Mouse (Mus musculus): Measurements from ENCODE around the gene Lao1. TPM values are rescaled to one million over a fixed set of nuclear protein-coding genes. Genes with fewer than 3 reads are reported as not detected.
A peak's percentile ranks its signal among the peaks of the same experiment; 100 is the strongest.

Gene Lao1
- total RNA-seq, 2 experiments from 2014 or later: 0.95 to 1.2 TPM

- DNase-seq (ENCODE audit: low spot score in 2 of 2): no peak
Observed at GRCm38 (mm10) chr4:119013031-119013430, 51.7 kb downstream of the Lao1 start.

DNA sequence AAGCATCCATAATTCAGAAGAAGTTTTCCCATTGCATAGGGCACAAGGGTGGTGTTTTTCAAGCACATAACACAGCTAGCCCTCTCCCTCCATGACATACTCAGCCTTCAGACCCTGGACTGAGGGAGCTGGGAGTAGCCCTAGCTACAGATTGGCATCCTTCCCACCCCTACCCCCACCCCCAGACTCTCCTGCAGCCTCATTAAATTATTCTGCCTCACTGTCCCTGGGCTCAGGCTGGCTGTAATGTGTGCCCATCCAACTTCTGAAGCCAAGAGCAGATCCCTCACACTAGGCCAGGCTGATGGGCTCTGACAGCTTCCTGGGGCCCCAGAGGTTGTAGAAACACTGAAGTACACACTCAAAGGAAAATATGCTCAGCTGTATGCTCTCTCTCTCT lies 53.6 kb downstream of the Lao1 start:
- peak in 1 of 2 experiments; percentile 26 for DNase-seq (ENCODE audit: low spot score in 2 of 2)

DNA sequence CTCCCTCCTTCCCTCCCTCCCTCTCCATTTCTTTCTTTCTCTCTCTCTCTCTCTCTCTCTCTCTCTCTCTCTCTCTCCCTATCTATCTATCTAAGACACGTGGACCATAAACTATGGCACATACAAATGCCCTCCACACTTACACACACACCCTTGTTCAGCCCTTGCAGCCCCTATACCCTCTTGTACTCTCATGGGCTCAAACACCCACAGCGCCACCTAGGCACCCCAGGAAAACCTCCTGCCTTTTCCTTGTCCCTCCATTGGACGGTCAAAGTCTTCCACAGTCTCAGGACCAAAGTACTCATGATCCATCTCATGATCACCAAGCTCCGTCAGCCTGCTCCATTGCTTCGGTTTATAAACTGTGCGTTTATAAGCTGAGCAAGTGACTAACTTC lies 54.2 kb downstream of the Lao1 start:
- no peak for DNase-seq (ENCODE audit: low spot score in 2 of 2)

DNA sequence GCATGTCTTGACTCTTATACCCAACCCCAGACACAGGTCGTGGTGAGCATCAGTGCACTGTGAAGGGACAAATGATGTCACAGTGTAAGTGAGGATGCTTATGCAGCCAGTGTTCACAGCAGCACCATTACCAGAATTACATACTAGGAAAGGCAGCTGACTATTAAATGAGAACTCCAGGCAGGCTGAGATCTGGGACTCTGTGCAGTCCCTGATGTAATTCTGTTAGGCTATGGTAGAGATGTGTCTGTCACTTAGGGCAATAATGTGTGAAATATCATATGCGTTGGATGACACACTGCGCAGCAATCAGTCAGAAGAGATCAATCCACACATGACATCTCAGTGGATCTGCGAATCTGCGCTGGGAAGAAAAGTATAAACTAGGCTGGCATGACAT lies 55.7 kb downstream of the Lao1 start:
- DNase-seq (ENCODE audit: low spot score in 2 of 2): no peak

Other genes with a start within 250 kb of the Lao1 start
- gene Olfr1340, start 241.4 kb upstream of the Lao1 start, total RNA-seq (2021): not detected
- not detected for gene Olfr1339, start 229.4 kb upstream of the Lao1 start, total RNA-seq (2021)
- gene Olfr1338, start 202.8 kb upstream of the Lao1 start, total RNA-seq (2021): not detected
- not detected for gene Olfr1337, start 179.0 kb upstream of the Lao1 start, total RNA-seq (2021)
- not detected for gene Olfr1335, start 151.6 kb upstream of the Lao1 start, total RNA-seq (2021)
- not detected for gene Olfr1333, start 125.3 kb upstream of the Lao1 start, total RNA-seq (2021)
- gene Olfr1331, start 96.9 kb upstream of the Lao1 start, total RNA-seq (2021): not detected
- not detected for gene Olfr1330, start 73.0 kb upstream of the Lao1 start, total RNA-seq (2021)
- not detected for gene Olfr1329, start 44.1 kb upstream of the Lao1 start, total RNA-seq (2021)
- not detected for gene Olfr1328, start 23.0 kb upstream of the Lao1 start, total RNA-seq (2021)
- 100 to 1,000 TPM in 1 of 2 experiments, 10 to 100 TPM in 1; 89.7 to 110 TPM for gene Slc2a1, start 147.1 kb downstream of the Lao1 start, total RNA-seq (2021)
- gene Zfp691, start 212.6 kb downstream of the Lao1 start, total RNA-seq (2021): 10 to 100 TPM in 1 of 2 experiments, 1 to 10 TPM in 1; 7.3 to 11.0 TPM
- gene Ermap, start 228.4 kb downstream of the Lao1 start, total RNA-seq (2021): under 1 TPM; 0.28 to 0.31 TPM
- 10 to 100 TPM; 21.1 to 25.3 TPM for gene Svbp, start 233.7 kb downstream of the Lao1 start, total RNA-seq (2021)

Measured in layer of hippocampus, postnatal 14 days (tissue).